Mouse (Mus musculus) left cerebral cortex, adult 11 months (tissue): Measurements from ENCODE around the gene Tm9sf4.

Source experiments
- DNase-seq: peaks from one replicate; pipeline ENCODE4 v3.0.0; 2022; ENCODE audit warnings: low spot score

Gene Tm9sf4

GRCm38 (mm10) chr2:153259030-153259863, 98.1 kb downstream of the Tm9sf4 start:
- no peak for DNase-seq
